Mouse (Mus musculus): ENCODE data around the gene Col6a4.

GRCm38 (mm10) chr9:106071651-106072050 is 24.9 kb downstream of the Col6a4 start:
- no peak for TF ChIP-seq POLR2A (IDR thresholded peaks at IDR 0.05; ENCODE audit: insufficient read depth, low read length)
- TF ChIP-seq CTCF (IDR thresholded peaks at IDR 0.05; ENCODE audit: low read depth, low read length): no peak
- no peak for TF ChIP-seq EP300 (IDR thresholded peaks at IDR 0.05; ENCODE audit: insufficient read depth, low read depth, low read length)

All from ES-Bruce4 (cell line).